Mouse (Mus musculus): ENCODE data around the gene Klc4.

DNA sequence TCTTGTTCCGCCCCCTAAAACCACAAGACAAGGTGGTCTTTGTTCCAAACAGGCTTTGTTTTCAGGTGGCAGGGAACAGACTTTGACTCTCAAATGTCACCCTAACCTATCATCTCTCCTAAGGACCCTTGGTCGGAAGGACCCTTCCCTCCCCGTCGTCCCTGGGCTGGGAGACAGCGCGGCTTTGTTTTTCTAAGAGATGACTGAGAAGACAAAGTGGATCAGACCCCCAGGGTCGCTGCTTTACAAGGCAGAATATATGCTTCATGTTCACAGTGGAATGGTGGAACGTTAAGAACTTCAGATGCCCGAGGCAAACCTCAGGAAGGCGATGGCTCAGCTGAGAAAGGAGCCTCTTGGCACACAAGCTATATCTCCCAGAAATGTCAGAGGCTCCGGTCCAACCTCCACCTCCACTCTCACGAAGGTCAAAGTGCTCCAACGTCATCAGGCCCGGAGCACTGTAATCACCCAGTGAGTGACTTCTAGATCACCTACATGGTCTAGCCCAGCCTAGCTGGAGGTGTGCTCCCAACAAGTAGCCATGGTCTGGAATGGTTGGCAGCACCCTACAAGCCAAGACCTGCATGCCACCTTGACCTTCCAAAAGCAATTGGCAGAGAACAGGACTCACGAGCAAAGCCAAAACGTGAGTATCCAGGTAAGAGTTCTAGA is 26.0 kb downstream of the Klc4 start:
- TF ChIP-seq CTCF (IDR thresholded peaks at IDR 0.05; ENCODE audit: low read depth): no peak
- no peak for TF ChIP-seq EP300 (IDR thresholded peaks at IDR 0.05; ENCODE audit: low read depth)
